Mouse (Mus musculus) midbrain, postnatal 0 days (tissue): Measurements from ENCODE around the gene Ston1. TPM values are rescaled to one million over a fixed set of nuclear protein-coding genes. Genes with fewer than 3 reads are reported as not detected.

Experiments used
- ATAC-seq: fragments of 200-750 bp; cut with Nextera tagmentation; 2 replicates; pipeline ENCODE4 v1.8.0; 2017; ENCODE audit warnings: moderate number of reproducible peaks, mild to moderate bottlenecking, moderate TSS enrichment, moderate library complexity; ENCODE audit not compliant: low FRiP score
- DNase-seq: peaks from one replicate; pipeline ENCODE4 v3.0.0-alpha.2; 2015; ENCODE audit warnings: low spot score
- H3K27ac ChIP-seq: fragments of 300-500 bp; sonication (generic); 2 replicates; pipeline ENCODE4 v1.5.1; 2014; ENCODE audit warnings: low read depth, mild to moderate bottlenecking, low read length, mixed read lengths
- H3K27me3 ChIP-seq: fragments of 300-500 bp; sonication (generic); 2 replicates; pipeline ENCODE4 v1.6.1; 2014; ENCODE audit warnings: low read length, control low read depth, mixed read lengths; ENCODE audit not compliant: insufficient read depth
- H3K36me3 ChIP-seq: fragments of 300-500 bp; sonication (generic); 2 replicates; pipeline ENCODE4 v1.6.1; 2014; ENCODE audit warnings: low read length, control low read depth, mixed read lengths; ENCODE audit not compliant: insufficient read depth
- H3K4me1 ChIP-seq: fragments of 300-500 bp; sonication (generic); 2 replicates; pipeline ENCODE4 v1.6.1; 2014; ENCODE audit warnings: mild to moderate bottlenecking, control low read depth, antibody characterized with exemption, low read length, mixed read lengths; ENCODE audit not compliant: insufficient read depth
- H3K4me2 ChIP-seq: fragments of 300-500 bp; sonication (generic); 2 replicates; pipeline ENCODE4 v1.6.1; 2014; ENCODE audit warnings: low read depth, mild to moderate bottlenecking, low read length, mixed read lengths; ENCODE audit not compliant: poor library complexity, severe bottlenecking
- H3K4me3 ChIP-seq: fragments of 300-500 bp; sonication (generic); 2 replicates; pipeline ENCODE4 v1.5.1; 2014; ENCODE audit warnings: low read depth, mild to moderate bottlenecking, low read length, moderate library complexity
- H3K9ac ChIP-seq: fragments of 300-500 bp; sonication (generic); replicated peaks from 2 replicates; pipeline ENCODE4 v1.6.1; 2014; ENCODE audit warnings: mild to moderate bottlenecking, low read length, moderate library complexity, mixed read lengths; ENCODE audit not compliant: poor library complexity, severe bottlenecking
- H3K9me3 ChIP-seq: fragments of 300-500 bp; sonication (generic); 2 replicates; pipeline ENCODE4 v1.6.1; 2016; ENCODE audit warnings: low read length, control low read depth
- CTCF ChIP-seq: IDR thresholded peaks from 2 replicates; pipeline ENCODE4 v1.5.1; 2016; ENCODE audit warnings: antibody characterized with exemption, mild to moderate bottlenecking
- WGBS: fragments of 180-500 bp; shearing (Covaris S2); extraction: QIAGEN DNeasy Blood & Tissue Kit; methylation state at CpG from one replicate; pipeline ENCODE4 v1.1.7; 2014; 5-methylcytosine and 5-hydroxymethylcytosine counted together
- polyA plus RNA-seq: library from polyadenylated mRNA; unstranded; fragments of >200 nt; fragmentation: Nextera tagmentation; extraction: Ambion mirVana; gene quantifications from 2 replicates; pipeline ENCODE4 v1.2.1, GENCODE M21; 2015
- total RNA-seq: library from RNA; depleted of rRNA; stranded (reverse); fragments of >200 nt; gene quantifications from 2 replicates; pipeline ENCODE4 v1.2.3, GENCODE M21; 2014

Ston1 gene
- total and polyA plus RNA-seq, 2 experiments from 2014 or later = 1.3 to 4.0 TPM

DNA sequence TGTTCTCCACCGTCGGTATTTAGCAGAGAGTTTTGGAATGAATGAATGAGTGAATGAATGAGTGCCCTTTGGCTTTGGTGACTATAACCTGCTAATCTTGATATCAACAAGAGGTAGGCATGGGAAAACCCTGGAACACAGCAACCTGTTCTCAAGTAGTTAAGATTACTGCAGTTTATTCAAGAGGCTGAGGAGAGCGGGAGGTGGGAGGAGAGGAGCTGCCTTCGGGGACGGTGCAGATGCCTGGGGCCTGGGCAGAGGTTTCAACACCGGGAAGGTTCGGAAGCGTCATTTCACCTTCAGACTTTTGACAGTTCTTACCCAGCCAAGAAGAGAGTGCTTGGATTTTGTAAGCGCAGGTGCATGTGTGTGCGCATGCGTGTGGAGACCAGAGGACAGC, 14.5 kb upstream of the Ston1 start:
- no peaks in the 10 kb centered on the region for H3K4me1 ChIP-seq
- H3K36me3 ChIP-seq = peaks cover 64% of the 10 kb centered on the region
- no peak for TF ChIP-seq CTCF
- no peak overlapping the region for H3K4me2 ChIP-seq
- H3K27ac ChIP-seq = no peak overlapping the region
- DNase-seq (no peak), ATAC-seq (no peak)
- H3K27me3 ChIP-seq = no peaks in the 10 kb centered on the region
- no peak overlapping the region for H3K9ac ChIP-seq
- no peaks in the 10 kb centered on the region for H3K9me3 ChIP-seq
- H3K4me3 ChIP-seq = no peak overlapping the region
- 87% methylated on average over 11 of the region's 11 CpGs for WGBS

DNA sequence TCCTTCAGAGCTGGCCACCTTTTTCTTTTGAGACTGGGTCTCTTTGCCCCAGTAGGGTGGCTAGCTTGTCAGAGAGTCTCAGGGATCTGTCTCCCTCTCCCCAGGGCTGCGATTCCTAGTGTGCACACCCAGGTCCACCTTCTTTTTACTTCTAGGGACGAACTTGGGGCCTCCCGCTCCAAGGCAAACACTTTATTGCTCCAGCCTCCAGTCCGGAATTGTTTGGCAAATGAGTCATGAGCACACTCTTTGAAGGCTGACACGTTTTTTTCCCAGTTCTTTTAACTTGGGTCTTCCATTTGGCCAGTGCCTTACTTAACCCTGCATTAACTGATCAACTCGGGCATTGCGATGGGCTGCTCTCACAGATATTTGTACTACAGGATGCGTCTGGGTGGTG, 14.1 kb upstream of the Ston1 start:
- peaks cover 68% of the 10 kb centered on the region for H3K36me3 ChIP-seq
- DNase-seq (no peak), ATAC-seq (no peak)
- no peak overlapping the region for H3K9ac ChIP-seq
- no peak overlapping the region for H3K4me3 ChIP-seq
- 87% methylated on average over 8 of the region's 8 CpGs for WGBS
- no peak overlapping the region for H3K27ac ChIP-seq
- no peaks in the 10 kb centered on the region for H3K27me3 ChIP-seq
- H3K9me3 ChIP-seq = no peaks in the 10 kb centered on the region
- H3K4me2 ChIP-seq = no peak overlapping the region
- TF ChIP-seq CTCF = no peak
- H3K4me1 ChIP-seq = no peaks in the 10 kb centered on the region

DNA sequence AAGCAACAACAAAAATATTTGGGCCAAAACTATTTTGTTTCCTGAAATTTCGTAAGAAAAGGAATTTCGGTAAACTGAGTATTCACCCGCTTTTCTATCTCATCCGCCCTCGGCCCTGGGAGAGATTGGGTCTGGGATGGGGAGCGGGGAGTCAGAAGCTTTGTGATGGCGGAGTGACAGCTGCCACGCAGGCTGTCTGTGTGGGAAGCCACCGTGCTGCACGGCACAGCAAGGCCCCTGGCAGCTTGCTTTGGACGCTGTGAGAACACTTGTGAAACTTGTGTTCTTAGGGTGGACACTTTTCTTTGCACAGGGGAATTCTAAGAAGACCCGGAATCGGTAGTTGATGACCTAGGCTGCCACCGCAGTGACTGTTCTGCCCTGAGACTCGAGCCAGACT, 10.1 kb upstream of the Ston1 start:
- Histone ChIP-seq H3K9me3 (no peaks in the 10 kb centered on the region), H3K9ac (no peak overlapping the region), H3K4me3 (no peak overlapping the region), H3K27me3 (no peaks in the 10 kb centered on the region), H3K4me2 (no peak overlapping the region), H3K4me1 (no peaks in the 10 kb centered on the region), H3K36me3 (peaks cover 59% of the 10 kb centered on the region), H3K27ac (no peak overlapping the region)
- 82% methylated on average over 15 of the region's 15 CpGs for WGBS
- DNase-seq (no peak), ATAC-seq (no peak)
- no peak for TF ChIP-seq CTCF

GRCm38 (mm10) chr17:88588228-88588627, 9.3 kb upstream of the Ston1 start:
- H3K9ac ChIP-seq = no peak overlapping the region
- no peak for ATAC-seq
- no peak overlapping the region for H3K4me3 ChIP-seq
- WGBS = 93% methylated on average over 8 of the region's 8 CpGs
- TF ChIP-seq CTCF = no peak
- no peak overlapping the region for H3K4me2 ChIP-seq
- H3K27ac ChIP-seq = no peak overlapping the region
- DNase-seq = no peak
- no peaks in the 10 kb centered on the region for H3K9me3 ChIP-seq
- H3K4me1 ChIP-seq = no peaks in the 10 kb centered on the region
- H3K36me3 ChIP-seq = peaks cover 50% of the 10 kb centered on the region
- no peaks in the 10 kb centered on the region for H3K27me3 ChIP-seq

- Histone ChIP-seq H3K4me3 (no peak overlapping the region), H3K9ac (no peak overlapping the region), H3K27ac (no peak overlapping the region), H3K4me2 (no peak overlapping the region), H3K27me3 (no peaks in the 10 kb centered on the region), H3K9me3 (no peaks in the 10 kb centered on the region), H3K4me1 (no peaks in the 10 kb centered on the region), H3K36me3 (peaks cover 33% of the 10 kb centered on the region)
- ATAC-seq (no peak), DNase-seq (no peak)
- WGBS = 70% methylated on average over 6 of the region's 6 CpGs
- no peak for TF ChIP-seq CTCF
These were observed 7.2 kb upstream of the Ston1 start for GRCm38 (mm10) chr17:88590251-88590650.

DNA sequence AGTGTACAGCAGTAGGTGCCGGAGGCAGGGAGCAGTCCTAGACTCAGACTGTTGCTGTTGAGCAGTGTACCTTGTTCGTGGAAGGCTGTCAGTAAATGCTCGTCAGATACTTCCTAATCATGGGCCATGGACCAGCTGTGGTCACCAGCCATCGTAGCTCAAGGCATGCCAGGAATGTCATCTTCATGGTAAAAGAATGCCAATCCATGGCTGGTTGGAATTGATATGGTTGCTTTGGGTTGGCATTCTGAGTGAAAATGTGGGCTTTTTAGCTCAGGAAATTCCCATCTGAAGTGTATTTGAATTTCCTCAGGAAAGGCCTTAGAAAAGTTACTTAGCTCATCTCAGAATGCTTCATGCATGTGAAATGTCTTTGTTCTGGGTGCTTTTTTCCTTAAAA, 2.4 kb upstream of the Ston1 start:
- no peak overlapping the region for H3K4me3 ChIP-seq
- no peak overlapping the region for H3K9ac ChIP-seq
- ATAC-seq (no peak), DNase-seq (no peak)
- H3K4me2 ChIP-seq = no peak overlapping the region
- TF ChIP-seq CTCF = no peak
- H3K27me3 ChIP-seq = no peaks in the 10 kb centered on the region; the same call in 1 of the 2 replicates
- 0 out of 2 replicates have a peak, but pooled peaks cover 2% of the 10 kb centered on the region for H3K4me1 ChIP-seq
- H3K9me3 ChIP-seq = no peaks in the 10 kb centered on the region
- no peak overlapping the region for H3K27ac ChIP-seq
- H3K36me3 ChIP-seq = no peaks in the 10 kb centered on the region
- 94% methylated on average over 4 of the region's 4 CpGs for WGBS
